ENCODE assay signal across 35 mouse cellular contexts in genomic region chr1:52805041-52805440, GRCm38 (mm10).
"Had no signal": no experiment of that assay in that cellular context is flagged by ENCODE, and none has a peak within 500 bp of the region (broad histone marks: within the 10 kb centered on the region; RNA-seq: fewer than 3 reads in every experiment).

No protein-coding gene starts in this region.

- H3K9ac ChIP-seq: heart, embryonic 12.5 days; heart, embryonic 13.5 days; heart, embryonic 15.5 days; hindbrain, embryonic 12.5 days; hindbrain, embryonic 13.5 days; hindbrain, embryonic 14.5 days; hindbrain, embryonic 15.5 days; intestine, embryonic 15.5 days; kidney, embryonic 15.5 days had no signal

- H3K27ac ChIP-seq: heart, adult 2 months; heart, embryonic 10.5 days; heart, embryonic 13.5 days; heart, embryonic 15.5 days; hindbrain, embryonic 10.5 days; hindbrain, embryonic 12.5 days; hindbrain, embryonic 13.5 days; hindbrain, embryonic 14.5 days; hindbrain, embryonic 15.5 days; hindbrain, postnatal 0 days; intestine, embryonic 15.5 days; kidney, embryonic 15.5 days; kidney, postnatal 0 days; layer of hippocampus, adult 2 months had no signal

- H3K4me1 ChIP-seq: hindbrain, embryonic 10.5 days; hindbrain, embryonic 13.5 days; hindbrain, embryonic 15.5 days; intestine, embryonic 15.5 days had no signal

- H3K4me2 ChIP-seq: heart, embryonic 11.5 days; heart, embryonic 12.5 days; heart, embryonic 13.5 days; heart, embryonic 15.5 days; hindbrain, embryonic 12.5 days; hindbrain, embryonic 13.5 days; hindbrain, embryonic 14.5 days; hindbrain, embryonic 15.5 days; intestine, embryonic 15.5 days; kidney, embryonic 15.5 days had no signal

- DNase-seq: heart, adult 18-20 months; heart, adult 2 months; heart, postnatal 10 days; heart, postnatal 14 days; heart, postnatal 36 days; heart, postnatal 4 days; kidney, adult 11 months; kidney, adult 18-20 months; kidney, adult 8-10 months; kidney, adult 9 months; kidney, postnatal 10 days; kidney, postnatal 14 days; kidney, postnatal 25 days; kidney, postnatal 4 days; layer of hippocampus, adult 9-11 months; layer of hippocampus, postnatal 36 days had no signal

- ATAC-seq: hindbrain, embryonic 16.5 days; hindbrain, postnatal 0 days; inflammation-experienced regulatory T-cells, adult 6 months; intestine, embryonic 15.5 days; intestine, embryonic 16.5 days; intestine, postnatal 0 days had no signal

- H3K36me3 ChIP-seq: heart, embryonic 10.5 days; heart, embryonic 15.5 days; hindbrain, embryonic 10.5 days; hindbrain, embryonic 12.5 days; hindbrain, embryonic 15.5 days; intestine, embryonic 15.5 days; kidney, embryonic 15.5 days had no signal

- H3K27me3 ChIP-seq: heart, embryonic 12.5 days; heart, embryonic 13.5 days; heart, embryonic 15.5 days; hindbrain, embryonic 12.5 days; hindbrain, embryonic 13.5 days; hindbrain, embryonic 15.5 days; intestine, embryonic 15.5 days; kidney, embryonic 15.5 days had no signal

- H3K9me3 ChIP-seq: heart, embryonic 10.5 days; heart, embryonic 12.5 days; heart, embryonic 13.5 days; heart, embryonic 15.5 days; hindbrain, embryonic 10.5 days; hindbrain, embryonic 12.5 days; hindbrain, embryonic 13.5 days; hindbrain, embryonic 15.5 days; intestine, embryonic 15.5 days; kidney, embryonic 15.5 days had no signal

- H3K4me3 ChIP-seq: heart, adult 2 months; heart, embryonic 10.5 days; heart, embryonic 12.5 days; heart, embryonic 13.5 days; heart, embryonic 15.5 days; hindbrain, embryonic 10.5 days; hindbrain, embryonic 12.5 days; hindbrain, embryonic 13.5 days; hindbrain, embryonic 15.5 days; intestine, embryonic 15.5 days; kidney, embryonic 15.5 days; layer of hippocampus, adult 2 months had no signal
